Mouse (Mus musculus) layer of hippocampus, adult 2 months (tissue): ENCODE measurements at regions not wholly inside any gene's neighbourhood (a gene's known extent, or its start where the extent isn't known, plus 50 kb on each side); places are given as distances from the start of the nearest gene placed in this dataset.

Source experiments
- DNase-seq, 2 experiments: peaks; one replicate each; pipeline ENCODE4 v3.0.0; 2022; ENCODE audit warnings: low spot score in 2 of 2
- H3K27ac ChIP-seq: fragments of 200-600 bp; 2 replicates; pipeline ENCODE4 v1.8.1; 2022
- H3K4me3 ChIP-seq: fragments of 200-600 bp; 2 replicates; pipeline ENCODE4 v1.8.1; 2022; ENCODE audit warnings: mild to moderate bottlenecking
- CTCF ChIP-seq: fragments of 200-600 bp; conservative IDR thresholded peaks from 2 replicates; pipeline ENCODE4 v1.8.1; 2022; ENCODE audit warnings: antibody characterized with exemption, mild to moderate bottlenecking, moderate library complexity

GRCm38 (mm10) chr1:144355560-144356310 lies 106.7 kb upstream of the Rgs1 start:
- no peak for TF ChIP-seq CTCF

GRCm38 (mm10) chr1:144355041-144355440 lies 106.0 kb upstream of the Rgs1 start:
- no peak for DNase-seq
- H3K27ac ChIP-seq, result no peak overlapping the region
- H3K4me3 ChIP-seq, result no peak overlapping the region
- no peak for TF ChIP-seq CTCF

More at GRCm38 (mm10) chr1:144355560-144356310, 106.7 kb upstream of the Rgs1 start:
- no peak for DNase-seq
- Histone ChIP-seq H3K4me3 (no peak overlapping the region), H3K27ac (no peak overlapping the region)

GRCm38 (mm10) chr1:144353320-144353719 lies 104.3 kb upstream of the Rgs1 start:
- TF ChIP-seq CTCF, result peak; percentile 76
- Histone ChIP-seq H3K27ac (no peak overlapping the region), H3K4me3 (no peak overlapping the region)
- DNase-seq, result no peak

GRCm38 (mm10) chr1:144343820-144344219 lies 94.8 kb upstream of the Rgs1 start:
- no peak for DNase-seq
- Histone ChIP-seq H3K4me3 (no peak overlapping the region), H3K27ac (no peak overlapping the region)
- no peak for TF ChIP-seq CTCF

GRCm38 (mm10) chr1:144343299-144343698 lies 94.3 kb upstream of the Rgs1 start:
- DNase-seq, result peak in 1 of 2 experiments; percentile 19
- H3K27ac ChIP-seq, result no peak overlapping the region
- no peak for TF ChIP-seq CTCF
- H3K4me3 ChIP-seq, result no peak overlapping the region

GRCm38 (mm10) chr1:144337572-144337971 lies 88.5 kb upstream of the Rgs1 start:
- Histone ChIP-seq H3K4me3 (no peak overlapping the region), H3K27ac (no peak overlapping the region)
- TF ChIP-seq CTCF, result no peak
- no peak for DNase-seq

GRCm38 (mm10) chr1:144330365-144331050 lies 81.5 kb upstream of the Rgs1 start:
- no peak for TF ChIP-seq CTCF
- no peak for DNase-seq
- Histone ChIP-seq H3K4me3 (no peak overlapping the region), H3K27ac (no peak overlapping the region)

GRCm38 (mm10) chr1:144319406-144319805 lies 70.4 kb upstream of the Rgs1 start:
- no peak overlapping the region for H3K4me3 ChIP-seq
- TF ChIP-seq CTCF, result no peak
- H3K27ac ChIP-seq, result no peak overlapping the region
- no peak for DNase-seq

- no peak for DNase-seq
- no peak overlapping the region for H3K4me3 ChIP-seq
- no peak for TF ChIP-seq CTCF
- no peak overlapping the region for H3K27ac ChIP-seq
These were observed 69.2 kb upstream of the Rgs1 start for GRCm38 (mm10) chr1:144318289-144318688.

GRCm38 (mm10) chr1:144317560-144317959 lies 68.5 kb upstream of the Rgs1 start:
- H3K27ac ChIP-seq, result no peak overlapping the region
- no peak for DNase-seq
- TF ChIP-seq CTCF, result no peak
- H3K4me3 ChIP-seq, result no peak overlapping the region

- no peak overlapping the region for H3K4me3 ChIP-seq
- no peak overlapping the region for H3K27ac ChIP-seq
- no peak for DNase-seq
- no peak for TF ChIP-seq CTCF
These were observed 67.2 kb upstream of the Rgs1 start for GRCm38 (mm10) chr1:144316251-144316650.

GRCm38 (mm10) chr1:144314382-144314781 lies 65.3 kb upstream of the Rgs1 start:
- DNase-seq, result no peak
- no peak for TF ChIP-seq CTCF

GRCm38 (mm10) chr1:144313318-144313717 lies 64.3 kb upstream of the Rgs1 start:
- no peak for TF ChIP-seq CTCF
- no peak for DNase-seq
- Histone ChIP-seq H3K27ac (no peak overlapping the region), H3K4me3 (no peak overlapping the region)

More at GRCm38 (mm10) chr1:144314382-144314781, 65.3 kb upstream of the Rgs1 start:
- Histone ChIP-seq H3K27ac (no peak overlapping the region), H3K4me3 (no peak overlapping the region)

- no peak for TF ChIP-seq CTCF
- no peak overlapping the region for H3K4me3 ChIP-seq
- H3K27ac ChIP-seq, result no peak overlapping the region
- no peak for DNase-seq
These were observed 60.9 kb upstream of the Rgs1 start for GRCm38 (mm10) chr1:144309901-144310300.
